Mouse (Mus musculus) hindlimb bud, embryonic 11.5 days (tissue): ENCODE results near the gene Cfap77.
A peak's percentile ranks its signal among the peaks of the same experiment; 100 is the strongest.

Experiments
- DNase-seq: peaks from one replicate; pipeline ENCODE4 v3.0.0-alpha.2; 2012; ENCODE audit warnings: low read depth, low spot score; ENCODE audit errors: extremely low spot score

Cfap77 gene

DNA sequence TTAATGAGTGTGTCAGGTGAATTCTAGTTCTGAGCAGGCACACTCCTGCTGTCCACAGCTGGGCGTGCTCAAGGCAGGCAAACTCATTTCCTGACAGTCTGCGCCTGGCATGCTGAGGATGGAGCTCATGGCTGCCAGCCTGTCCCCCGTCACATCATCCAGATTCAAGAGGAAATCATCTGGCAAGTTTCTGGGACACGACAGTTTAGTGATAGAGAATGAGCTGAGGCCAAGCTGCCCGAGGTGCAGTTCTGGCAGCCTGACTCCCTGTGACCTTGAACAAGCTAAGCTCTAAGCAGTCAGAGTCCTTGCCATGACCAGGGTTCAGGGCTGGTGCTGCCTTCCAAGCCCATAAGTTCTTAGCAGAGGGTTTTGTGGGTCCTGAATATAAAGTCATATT, 56.6 kb downstream of the Cfap77 start:
- no peak for DNase-seq

DNA sequence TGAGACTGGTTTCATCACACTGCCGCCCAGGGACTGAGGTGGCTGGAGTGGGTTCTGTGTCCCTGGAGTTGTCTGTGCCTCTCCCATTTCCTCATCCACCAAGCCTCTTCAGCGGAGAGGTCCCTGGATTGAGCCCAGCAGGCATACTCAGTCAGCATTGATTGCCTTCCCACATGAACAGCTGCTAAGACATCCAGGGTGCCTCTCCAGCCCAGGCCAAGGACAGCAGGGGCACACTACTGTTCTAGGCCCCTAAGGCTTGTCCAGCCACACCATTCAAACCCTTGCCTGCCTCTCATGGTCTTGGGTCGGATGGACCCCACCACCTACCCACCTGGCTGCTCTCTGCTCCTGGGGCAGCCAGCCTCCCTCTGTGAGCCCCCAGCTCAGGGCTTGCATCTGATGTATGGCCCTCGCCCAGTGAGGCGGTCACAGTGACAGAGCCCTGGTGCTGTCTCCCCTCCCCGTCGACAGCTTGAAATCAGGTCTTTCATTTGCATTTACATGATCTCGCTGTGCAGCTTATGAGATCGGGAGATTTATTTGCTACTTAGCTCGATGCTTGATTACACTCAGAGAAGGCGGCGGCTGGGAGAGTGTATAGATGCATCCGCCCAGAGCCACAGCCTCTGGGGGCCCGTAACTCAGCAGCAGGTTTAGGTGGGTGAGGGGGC, 57.6 kb downstream of the Cfap77 start:
- no peak for DNase-seq

DNA sequence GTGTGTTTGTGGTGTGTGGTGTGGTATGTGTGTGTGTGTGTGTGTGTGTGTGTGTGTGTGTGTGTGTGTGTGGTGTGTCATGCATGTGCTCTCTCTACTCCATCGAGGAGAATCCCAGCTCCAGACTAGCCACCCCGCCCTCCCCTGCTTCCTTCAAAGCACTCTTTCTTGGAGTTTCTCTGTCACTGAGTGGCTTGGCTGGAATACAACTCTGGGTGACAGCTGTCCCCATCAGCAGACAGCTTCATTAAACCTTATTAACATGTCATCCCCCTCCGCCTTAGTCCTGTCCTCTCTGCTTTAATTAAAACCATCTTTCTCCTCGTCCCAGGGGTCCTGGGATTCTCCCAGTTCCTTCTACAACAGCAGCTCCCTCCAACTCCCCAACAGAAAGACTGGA, 59.4 kb downstream of the Cfap77 start:
- DNase-seq, result no peak

DNA sequence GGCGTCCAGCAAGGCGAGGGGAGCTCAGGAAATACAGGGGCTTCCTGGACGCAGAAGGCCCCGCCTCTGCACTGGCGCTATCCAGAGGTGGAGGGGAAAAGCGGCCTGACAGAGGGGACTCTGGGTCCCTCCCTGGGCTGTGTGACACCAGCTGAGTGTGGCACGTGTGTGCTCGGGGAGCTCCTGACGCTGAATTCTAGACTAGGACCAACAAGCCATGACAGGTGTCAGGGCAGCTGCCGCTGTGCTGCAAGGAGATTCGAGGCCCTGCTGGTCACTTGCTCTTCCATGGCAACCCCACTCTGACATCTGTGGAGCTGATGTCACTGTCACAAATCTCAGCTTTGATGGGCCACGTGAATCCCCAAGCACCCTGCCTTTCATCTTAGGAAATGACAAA, 60.9 kb downstream of the Cfap77 start:
- DNase-seq, result no peak

DNA sequence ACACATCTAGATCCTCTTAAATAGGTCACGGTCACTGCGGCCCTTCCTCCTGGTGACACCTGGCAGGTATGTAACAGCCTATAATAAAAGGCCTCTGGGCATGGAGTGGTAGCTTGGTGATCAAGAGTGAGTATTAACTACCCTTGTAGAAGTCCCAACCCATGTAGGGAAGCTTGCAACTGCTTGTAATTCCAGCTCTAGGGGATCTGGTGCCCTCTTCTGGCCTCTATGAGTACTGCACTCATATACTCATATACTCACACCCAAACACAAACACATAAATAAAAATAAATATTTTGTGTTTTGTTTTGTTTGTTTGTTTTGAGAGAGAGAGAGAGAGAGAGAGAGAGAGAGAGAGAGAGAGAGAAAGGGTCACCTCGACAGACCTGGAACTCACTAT, 66.1 kb downstream of the Cfap77 start:
- DNase-seq, result no peak

DNA sequence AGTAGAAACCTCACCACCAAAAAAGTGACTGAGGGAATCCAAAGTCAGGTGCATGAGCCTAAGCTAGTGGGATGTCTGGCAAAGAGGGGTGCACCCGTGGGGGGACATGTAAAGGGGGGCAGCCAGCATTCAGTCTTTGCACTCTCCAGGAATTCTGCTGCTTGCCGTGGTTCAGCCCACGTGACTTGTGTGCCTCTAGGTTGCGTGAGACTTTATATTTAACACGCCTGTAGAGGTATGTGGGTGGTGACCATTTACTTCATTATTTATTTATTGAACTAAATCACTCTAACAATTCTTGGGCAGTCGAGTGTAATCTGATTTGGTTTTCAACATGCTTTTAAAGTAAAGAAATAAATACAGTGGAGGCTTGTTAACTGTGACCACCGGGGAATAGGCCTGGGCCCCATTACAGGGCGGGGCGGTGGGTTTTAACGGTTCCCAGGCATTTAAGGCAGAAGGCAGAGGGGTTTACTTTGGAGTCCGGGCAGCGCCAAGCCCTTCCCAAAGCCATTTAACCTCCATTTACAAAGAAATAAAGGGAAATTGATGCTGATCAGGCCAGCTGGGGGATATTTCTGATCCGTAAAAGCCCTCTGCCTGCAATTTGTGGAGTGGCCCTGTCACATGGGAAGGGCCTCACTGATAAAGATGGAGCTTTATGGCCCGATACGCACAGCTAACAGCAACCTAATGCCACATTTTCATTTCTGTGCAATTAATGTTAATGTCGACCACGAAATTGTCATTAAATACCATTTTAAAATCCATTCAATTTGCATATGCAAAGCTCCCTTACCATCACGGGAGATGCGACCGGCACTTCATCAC, 74.6 kb downstream of the Cfap77 start:
- no peak for DNase-seq

DNA sequence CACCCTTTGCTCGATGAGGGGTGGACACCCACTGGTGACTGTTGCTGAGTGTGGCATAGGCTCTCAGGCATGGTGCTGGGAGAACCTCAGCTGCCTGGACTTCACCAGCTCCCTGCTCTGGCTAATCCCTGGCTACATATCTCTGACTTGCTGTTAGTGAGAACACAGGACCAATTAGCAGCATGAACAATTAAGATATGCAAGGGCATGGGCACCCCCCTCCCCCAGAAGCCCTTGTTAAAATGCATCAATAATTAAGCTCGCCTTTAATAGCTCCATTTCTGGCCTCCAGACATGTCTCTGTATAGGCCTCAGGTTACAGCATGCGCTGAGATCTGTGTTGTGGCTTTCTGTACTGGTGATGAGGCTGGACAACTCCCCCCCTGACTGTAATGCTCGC, 76.4 kb downstream of the Cfap77 start:
- no peak for DNase-seq

DNA sequence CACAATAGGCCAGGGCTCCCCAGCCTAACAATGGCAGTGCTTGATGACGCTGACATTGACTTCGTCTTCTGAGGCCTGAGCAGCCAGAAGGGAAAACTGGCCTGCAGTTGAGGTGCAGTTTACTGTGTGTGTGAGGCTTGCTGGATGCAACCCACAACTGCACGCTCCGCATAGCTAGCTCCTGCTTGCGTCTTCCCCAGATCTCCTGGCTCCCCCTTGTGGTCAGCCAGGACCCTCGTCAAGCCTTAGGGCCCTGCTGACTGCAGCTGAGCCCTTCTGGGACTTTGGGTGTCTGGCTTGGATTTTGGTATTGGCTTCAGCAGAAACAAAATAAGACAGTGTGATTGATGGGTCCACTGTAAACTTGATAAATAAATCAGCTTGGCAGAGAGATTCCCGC, 78.2 kb downstream of the Cfap77 start:
- peak; percentile 60 for DNase-seq

DNA sequence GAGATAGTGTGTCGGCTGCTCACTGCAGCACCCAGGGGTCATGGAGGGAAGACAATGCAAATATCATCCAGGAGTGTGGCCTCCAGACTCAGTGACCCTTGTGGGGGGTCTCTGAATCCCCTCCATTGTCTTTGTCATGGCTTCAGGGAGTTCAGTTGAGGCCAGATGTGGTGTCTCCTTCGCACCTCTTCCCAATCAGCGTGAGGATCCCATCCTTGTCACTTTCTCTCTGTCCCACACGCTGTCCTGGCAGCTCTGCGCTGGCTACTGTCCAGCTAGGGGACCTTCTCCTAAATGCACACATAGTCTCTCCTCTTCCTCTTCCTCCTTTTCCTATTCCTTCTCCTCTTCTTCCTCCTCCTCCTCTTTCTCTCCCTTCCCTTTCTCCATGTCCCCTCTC, 79.3 kb downstream of the Cfap77 start:
- DNase-seq, result no peak

DNA sequence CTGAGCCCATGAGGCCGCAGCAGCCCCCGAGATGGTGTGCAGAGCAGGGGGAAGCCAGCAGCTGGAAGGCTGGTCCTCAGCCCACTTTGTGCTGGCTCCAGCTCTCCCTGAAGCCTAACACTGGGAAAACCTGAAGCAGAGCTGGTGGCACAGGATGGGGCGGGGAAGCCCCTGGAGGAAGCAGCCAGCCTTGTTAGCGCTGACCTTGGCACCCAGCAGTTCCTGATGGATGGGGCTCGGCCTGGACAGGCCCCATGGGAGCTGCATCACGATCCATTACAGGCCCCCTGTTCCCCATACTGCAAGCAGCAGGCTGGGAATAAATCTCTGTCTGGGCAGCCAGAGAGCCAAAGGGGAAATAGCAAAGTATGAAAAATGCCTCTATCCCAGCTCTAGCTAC, 80.3 kb downstream of the Cfap77 start:
- DNase-seq, result no peak

DNA sequence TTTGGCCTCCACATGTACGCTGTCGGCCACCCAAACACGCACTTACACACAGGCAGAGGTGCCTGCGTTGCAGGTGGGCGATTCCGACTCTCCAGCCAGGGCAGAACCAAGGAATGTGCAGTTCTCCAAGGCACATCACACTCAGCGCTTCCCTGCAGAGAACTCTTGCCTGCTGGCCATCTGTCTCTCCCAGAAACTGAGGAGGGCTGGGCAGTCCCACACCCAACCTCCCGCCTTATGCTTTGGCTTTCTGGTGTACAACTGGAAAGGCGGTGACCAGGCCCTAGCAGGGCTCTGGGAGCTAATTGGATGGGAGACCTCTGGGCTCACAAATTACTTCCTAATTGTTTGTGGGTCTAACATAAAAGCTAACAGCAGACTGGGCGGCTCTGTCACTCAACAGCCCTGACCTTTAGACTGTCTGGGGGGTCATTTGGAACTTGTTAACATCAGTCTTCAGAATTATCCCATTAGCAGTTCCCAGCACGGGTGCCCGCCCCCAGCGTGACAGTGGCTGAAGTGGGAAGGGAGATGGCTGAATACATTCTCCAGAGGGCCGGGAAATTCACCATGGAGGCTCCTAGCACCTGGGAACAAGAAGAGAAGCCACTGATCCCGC, 80.9 kb downstream of the Cfap77 start:
- DNase-seq, result no peak

DNA sequence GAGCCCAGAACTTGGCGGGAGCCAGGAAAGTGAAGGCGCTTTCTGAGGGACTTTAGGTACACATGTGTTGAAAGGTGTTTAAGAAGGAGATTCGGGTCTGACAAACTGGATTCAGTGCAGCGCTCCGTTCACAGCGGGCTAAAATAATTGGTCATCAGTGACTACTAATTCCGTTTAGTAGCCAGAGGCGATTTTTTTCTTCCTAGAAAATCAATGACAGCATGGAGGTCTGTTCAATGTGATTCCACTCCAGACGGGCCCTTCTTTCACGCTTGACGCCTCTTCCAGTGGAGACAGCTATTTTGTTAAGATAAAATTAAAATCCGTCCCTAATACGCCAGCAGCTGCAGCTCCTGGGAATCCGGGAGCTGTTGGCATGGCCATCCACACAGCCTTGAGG, 84.4 kb downstream of the Cfap77 start:
- DNase-seq, result no peak

DNA sequence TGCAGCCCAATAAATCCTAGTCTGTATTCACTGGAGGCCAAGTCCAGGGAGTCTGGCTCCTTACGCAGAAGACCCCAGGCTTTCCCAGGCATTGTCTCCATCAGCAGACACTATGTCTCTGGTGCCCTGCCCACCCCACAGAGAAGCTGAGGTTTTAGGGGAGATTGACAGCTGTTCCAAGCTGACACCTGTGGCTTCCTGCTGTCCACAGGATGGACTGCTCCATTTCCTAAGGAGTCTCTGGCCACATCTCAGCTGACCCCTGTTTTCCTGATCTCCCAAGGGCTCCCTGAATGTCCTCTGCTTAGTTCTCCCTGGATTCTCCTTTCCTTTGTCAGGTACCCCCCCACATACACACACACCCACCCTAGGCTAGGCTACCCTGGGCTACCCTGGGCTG, 86.6 kb downstream of the Cfap77 start:
- DNase-seq, result no peak

DNA sequence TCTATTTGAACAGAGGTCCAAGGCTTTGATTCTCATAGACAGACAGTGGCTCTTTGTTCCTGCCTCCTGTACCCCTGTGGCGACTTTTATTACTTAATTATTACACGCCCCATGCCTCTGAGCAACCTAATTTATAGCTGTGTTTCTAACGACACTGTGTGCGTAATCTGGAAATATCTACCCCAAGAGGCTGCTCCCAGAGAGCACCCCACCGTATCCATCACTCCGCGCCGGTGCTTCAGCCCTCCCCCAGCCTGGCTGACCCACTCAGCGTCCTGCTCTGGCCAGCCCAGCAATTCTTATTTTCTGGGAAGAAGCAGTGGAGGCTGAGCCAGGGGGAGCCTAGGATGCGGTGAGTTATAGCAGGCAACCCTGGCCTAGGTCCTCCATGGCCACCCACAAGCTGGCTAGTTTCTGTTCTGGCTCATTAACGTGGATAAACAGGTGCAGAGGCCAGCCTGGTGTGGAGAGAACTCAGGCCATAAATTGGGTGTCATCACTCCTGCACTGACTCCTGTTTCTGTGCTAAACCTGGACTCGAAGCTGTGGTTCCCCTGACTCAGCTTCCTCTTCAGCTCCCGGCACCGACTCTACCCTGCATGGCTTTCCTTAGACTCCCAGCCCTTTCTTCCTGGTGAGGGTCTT, 88.6 kb downstream of the Cfap77 start:
- DNase-seq, result no peak

DNA sequence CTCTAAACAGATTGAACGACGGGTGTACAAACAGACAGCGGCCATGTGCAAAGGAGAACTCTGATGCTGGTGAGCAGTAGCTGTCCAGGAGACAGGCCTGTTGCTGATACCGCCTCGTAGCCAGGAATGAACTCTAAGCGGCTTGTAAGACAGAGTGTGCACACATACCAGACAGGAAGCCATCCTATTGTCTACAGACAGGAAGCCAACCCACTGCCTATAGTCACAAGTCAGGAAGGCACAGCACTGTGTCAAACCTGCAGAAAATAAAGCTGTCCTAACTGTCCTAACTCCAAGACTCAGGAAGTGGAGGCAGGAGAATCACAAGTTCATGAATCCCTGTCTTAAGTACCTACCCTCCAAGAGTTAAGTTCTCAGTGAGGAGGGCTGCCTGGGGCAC, 91.3 kb downstream of the Cfap77 start:
- DNase-seq, result no peak

DNA sequence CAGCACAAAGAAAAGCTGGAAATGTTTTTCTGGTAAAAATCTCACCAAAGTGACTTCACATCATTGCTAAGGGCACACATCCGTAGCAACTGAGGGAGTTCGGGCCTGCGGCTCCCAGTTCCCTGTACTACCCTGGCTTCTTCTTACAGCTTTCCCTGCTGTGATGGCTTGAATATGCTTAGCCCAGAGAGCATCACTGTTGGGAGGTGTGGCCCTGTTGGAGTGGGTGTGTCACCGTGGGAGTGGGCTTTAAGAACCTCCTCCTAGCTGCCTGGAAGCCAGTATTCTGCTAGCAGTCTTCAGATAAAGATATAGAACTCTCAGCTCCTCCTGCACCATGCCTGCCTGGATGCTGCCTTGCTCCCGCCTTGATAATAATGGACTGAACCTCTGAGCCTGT, 93.2 kb downstream of the Cfap77 start:
- DNase-seq, result no peak

DNA sequence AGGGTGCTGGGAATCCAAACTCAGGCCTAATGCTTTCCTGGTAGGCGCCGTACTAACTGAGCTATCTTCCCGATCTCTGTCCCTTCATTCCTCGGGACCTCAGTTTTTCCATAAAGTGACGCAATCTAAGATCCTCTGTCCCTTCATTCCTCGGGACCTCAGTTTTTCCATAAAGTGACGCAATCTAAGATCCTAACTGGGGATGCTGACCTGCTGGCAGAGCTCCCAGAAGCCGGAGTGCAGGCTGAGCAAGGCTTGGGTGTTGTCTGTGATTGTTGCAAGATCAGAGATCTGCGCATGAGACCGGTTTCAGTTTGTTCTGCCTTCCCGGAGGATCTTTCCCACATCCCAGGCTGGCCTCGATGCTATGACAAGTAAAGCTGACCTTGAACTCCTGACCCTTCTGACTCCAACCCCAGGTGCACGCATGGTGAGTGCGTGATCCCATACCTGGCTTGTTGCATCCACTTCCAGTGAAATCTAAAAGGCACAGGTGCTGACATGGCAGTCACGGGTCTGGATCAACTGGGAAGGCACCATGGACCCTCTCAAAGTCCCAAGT, 93.8 kb downstream of the Cfap77 start:
- DNase-seq, result no peak

DNA sequence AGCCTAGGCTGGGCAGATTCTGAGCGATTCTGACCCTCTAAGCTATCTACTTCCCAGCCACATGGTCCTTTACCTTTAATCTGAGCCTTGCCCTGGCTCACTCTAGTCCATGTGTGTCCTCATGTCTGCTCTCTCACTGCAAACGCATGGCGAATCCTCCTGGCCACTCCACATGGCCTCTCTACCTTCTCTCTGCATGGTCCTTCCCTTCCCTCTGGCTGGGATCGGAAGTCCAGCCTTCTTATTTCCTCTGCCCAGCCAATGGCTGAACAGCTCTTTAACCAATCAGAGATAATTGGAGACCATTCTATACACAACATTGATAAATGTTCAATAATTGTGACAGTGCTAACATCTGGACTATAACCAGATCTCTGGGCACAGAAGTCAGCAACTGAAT, 98.0 kb downstream of the Cfap77 start:
- DNase-seq, result no peak

DNA sequence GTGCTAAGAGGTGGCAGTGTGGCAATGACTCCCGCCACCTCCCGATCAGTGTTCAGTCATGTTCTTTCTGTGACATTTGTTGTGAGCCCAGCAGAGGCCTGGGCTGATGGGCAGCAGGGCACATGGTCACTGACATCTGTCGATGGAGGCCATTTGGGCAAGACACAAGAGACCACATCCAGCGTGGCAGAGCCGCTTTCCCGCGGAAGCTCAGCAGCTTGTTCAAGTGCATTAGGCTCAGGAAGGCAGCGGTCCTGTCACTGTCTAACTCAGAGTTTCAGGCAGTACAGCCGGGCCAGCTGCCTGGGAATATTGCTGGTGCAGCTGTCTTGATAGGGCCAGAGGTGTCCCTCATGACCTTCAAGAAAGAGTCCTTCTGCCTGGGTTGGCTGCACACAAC, 100.3 kb downstream of the Cfap77 start:
- DNase-seq, result no peak

DNA sequence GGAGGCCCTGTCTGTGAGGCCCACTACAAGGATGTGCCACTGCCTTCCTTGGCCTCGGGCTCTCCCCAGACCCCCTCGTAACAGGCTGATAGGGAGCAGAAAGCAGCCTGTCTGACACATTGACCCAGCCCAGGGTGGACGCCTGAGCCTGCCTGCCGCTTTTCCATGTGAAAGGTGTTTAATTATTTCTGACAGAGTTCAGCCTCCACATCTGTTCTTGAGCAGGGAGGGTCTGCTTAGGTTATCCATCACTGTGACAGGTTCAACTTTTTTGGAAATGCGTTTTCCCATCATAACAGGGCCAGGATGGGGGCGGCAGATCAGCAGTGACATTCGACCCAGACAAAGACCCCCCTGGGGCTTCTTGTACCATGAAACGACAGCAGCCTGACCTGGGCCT, 101.9 kb downstream of the Cfap77 start:
- DNase-seq, result no peak

DNA sequence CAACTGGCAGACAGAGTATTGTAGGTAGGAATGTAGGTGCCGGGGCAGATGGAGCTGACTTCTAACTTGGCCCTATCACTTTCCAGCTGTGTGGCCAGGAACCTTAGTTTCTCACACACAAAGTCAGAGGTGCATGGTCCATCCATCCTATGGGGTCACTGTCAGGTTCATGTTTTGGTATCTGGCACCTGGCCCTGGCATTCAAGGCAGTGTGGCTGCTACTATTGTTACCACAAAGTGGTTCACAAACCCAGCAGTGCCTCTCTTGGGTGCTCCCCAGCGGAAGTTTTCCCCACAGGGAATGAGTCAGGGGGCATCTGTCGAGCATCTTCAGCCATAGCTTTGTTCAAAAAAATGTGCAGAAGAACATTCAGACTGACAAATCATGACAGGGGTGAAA, 108.6 kb downstream of the Cfap77 start:
- DNase-seq, result no peak

DNA sequence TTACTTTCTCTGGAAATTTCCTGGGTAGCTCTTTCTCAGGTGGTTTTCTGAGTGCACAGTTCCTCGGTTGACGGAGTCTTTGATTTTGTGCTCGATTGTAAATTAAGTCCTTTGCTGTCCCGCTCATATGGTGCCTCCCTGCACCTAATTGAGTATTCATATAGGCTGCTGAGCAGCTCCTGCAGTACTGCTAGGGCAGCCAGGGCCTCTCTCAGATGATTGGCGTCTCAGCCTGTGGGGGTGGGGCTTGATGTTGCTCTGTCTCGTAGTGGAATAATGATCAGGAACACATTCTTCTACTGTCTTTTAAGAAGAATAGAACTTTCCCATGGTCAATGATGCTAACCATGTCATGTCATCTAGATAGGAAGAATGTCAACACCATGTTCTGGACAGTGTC, 109.5 kb downstream of the Cfap77 start:
- no peak for DNase-seq
